Mouse (Mus musculus): ENCODE results near the gene Sept7. TPM values are rescaled to one million over a fixed set of nuclear protein-coding genes. Genes with fewer than 3 reads are reported as not detected.

The Sept7 gene
- polyA plus RNA-seq, 1 experiment from 2014 or later, result 263 TPM

DNA sequence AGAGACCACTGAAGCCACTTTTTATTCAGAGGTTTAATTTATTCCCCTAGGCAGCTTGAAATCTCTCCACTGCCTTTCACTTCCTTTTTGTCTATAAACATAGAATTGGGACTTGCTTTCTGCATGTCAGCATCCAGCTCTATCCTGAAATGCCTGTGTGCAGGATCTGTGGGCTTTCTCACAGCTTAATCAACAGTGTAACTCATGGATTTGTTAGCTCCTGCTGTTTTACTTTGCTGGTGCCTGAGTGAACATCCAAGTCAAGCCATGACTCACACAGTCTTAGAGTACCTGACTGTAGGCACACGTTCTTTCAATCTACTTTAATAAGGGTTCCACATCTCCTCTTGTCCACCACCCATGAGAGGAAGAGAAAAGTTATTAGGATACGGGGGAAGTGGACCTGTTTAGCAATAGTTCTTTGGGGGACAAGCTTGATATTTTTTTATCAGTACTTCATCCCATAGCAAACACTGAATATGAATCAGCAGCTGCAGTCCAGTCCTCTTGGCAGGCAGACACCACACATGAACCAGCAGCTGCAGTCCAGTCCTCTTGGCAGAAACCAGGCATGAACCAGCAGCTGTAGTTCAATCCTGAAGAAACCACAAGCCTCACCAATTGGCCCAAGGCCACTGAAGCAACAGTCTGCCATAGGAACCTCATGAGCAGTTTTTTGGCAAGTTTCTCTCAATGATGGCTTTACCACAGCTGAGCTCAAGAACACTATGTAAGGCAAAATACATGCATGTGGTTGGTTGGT is 85.4 kb downstream of the Sept7 start:
- Histone ChIP-seq H3K4me1 (ENCODE audit: control insufficient read depth, insufficient read depth, low read length) (no peaks in the 10 kb centered on the region), H3K4me2 (ENCODE audit: low read depth, low read length) (no peak overlapping the region), H3K9me3 (ENCODE audit: control insufficient read depth, low read length) (no peaks in the 10 kb centered on the region), H3K27me3 (ENCODE audit: control insufficient read depth, insufficient read depth, low read length) (no peaks in the 10 kb centered on the region), H3K36me3 (ENCODE audit: control insufficient read depth, insufficient read depth, low read length) (no peaks in the 10 kb centered on the region), H3K27ac (ENCODE audit: low read depth, low read length) (no peak overlapping the region), H3K9ac (replicated peaks; ENCODE audit: low read depth, low read length) (no peak overlapping the region), H3K4me3 (ENCODE audit: low read depth, low read length) (no peak overlapping the region)
- no peak for ATAC-seq (ENCODE audit: low read depth)
- 87% methylated on average over 2 of the region's 2 CpGs for WGBS

- ATAC-seq (ENCODE audit: low read depth), result no peak
- Histone ChIP-seq H3K9me3 (ENCODE audit: control insufficient read depth, low read length) (no peaks in the 10 kb centered on the region), H3K36me3 (ENCODE audit: control insufficient read depth, insufficient read depth, low read length) (no peaks in the 10 kb centered on the region), H3K4me2 (ENCODE audit: low read depth, low read length) (no peak overlapping the region), H3K9ac (replicated peaks; ENCODE audit: low read depth, low read length) (no peak overlapping the region), H3K27me3 (ENCODE audit: control insufficient read depth, insufficient read depth, low read length) (no peaks in the 10 kb centered on the region), H3K4me1 (ENCODE audit: control insufficient read depth, insufficient read depth, low read length) (no peaks in the 10 kb centered on the region), H3K4me3 (ENCODE audit: low read depth, low read length) (no peak overlapping the region), H3K27ac (ENCODE audit: low read depth, low read length) (no peak overlapping the region)
- 89% methylated on average over 1 of the region's 1 CpGs for WGBS
Measured at GRCm38 (mm10) chr9:25340412-25340811, 88.2 kb downstream of the Sept7 start.

DNA sequence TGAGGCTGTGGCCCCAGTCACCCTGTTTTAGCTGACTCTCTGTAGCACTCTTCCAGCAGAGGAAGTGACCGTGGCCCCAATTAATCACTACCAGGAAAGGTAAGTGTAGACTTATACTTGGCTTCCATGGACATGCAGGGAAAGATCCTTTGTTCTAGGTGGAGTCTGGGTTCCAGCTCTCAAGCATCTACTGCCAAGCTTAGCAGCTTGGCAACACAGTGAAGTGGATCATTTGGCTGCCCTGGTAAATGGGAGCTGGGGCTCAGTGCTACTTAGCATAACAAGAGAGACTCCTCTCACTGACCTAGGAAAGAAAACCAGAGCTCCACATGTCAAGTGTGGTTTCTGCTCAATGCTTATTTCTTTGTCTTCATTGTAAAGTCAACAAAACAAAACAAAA is 101.5 kb downstream of the Sept7 start:
- Histone ChIP-seq H3K9me3 (ENCODE audit: control insufficient read depth, low read length) (no peaks in the 10 kb centered on the region), H3K4me2 (ENCODE audit: low read depth, low read length) (no peak overlapping the region), H3K27ac (ENCODE audit: low read depth, low read length) (no peak overlapping the region), H3K4me3 (ENCODE audit: low read depth, low read length) (no peak overlapping the region), H3K9ac (replicated peaks; ENCODE audit: low read depth, low read length) (no peak overlapping the region), H3K36me3 (ENCODE audit: control insufficient read depth, insufficient read depth, low read length) (no peaks in the 10 kb centered on the region), H3K4me1 (ENCODE audit: control insufficient read depth, insufficient read depth, low read length) (no peaks in the 10 kb centered on the region), H3K27me3 (ENCODE audit: control insufficient read depth, insufficient read depth, low read length) (no peaks in the 10 kb centered on the region)
- ATAC-seq (ENCODE audit: low read depth), result no peak
- WGBS, result 94% methylated on average over 1 of the region's 1 CpGs

GRCm38 (mm10) chr9:25355806-25356205 is 103.6 kb downstream of the Sept7 start:
- no peak overlapping the region for H3K27ac ChIP-seq (ENCODE audit: low read depth, low read length)
- H3K27me3 ChIP-seq (ENCODE audit: control insufficient read depth, insufficient read depth, low read length), result no peaks in the 10 kb centered on the region
- H3K36me3 ChIP-seq (ENCODE audit: control insufficient read depth, insufficient read depth, low read length), result no peaks in the 10 kb centered on the region
- no peak overlapping the region for H3K9ac ChIP-seq (replicated peaks; ENCODE audit: low read depth, low read length)
- 92% methylated on average over 11 of the region's 11 CpGs for WGBS
- H3K9me3 ChIP-seq (ENCODE audit: control insufficient read depth, low read length), result no peaks in the 10 kb centered on the region
- no peak for ATAC-seq (ENCODE audit: low read depth)
- no peak overlapping the region for H3K4me2 ChIP-seq (ENCODE audit: low read depth, low read length)
- H3K4me1 ChIP-seq (ENCODE audit: control insufficient read depth, insufficient read depth, low read length), result no peaks in the 10 kb centered on the region
- H3K4me3 ChIP-seq (ENCODE audit: low read depth, low read length), result no peak overlapping the region

DNA sequence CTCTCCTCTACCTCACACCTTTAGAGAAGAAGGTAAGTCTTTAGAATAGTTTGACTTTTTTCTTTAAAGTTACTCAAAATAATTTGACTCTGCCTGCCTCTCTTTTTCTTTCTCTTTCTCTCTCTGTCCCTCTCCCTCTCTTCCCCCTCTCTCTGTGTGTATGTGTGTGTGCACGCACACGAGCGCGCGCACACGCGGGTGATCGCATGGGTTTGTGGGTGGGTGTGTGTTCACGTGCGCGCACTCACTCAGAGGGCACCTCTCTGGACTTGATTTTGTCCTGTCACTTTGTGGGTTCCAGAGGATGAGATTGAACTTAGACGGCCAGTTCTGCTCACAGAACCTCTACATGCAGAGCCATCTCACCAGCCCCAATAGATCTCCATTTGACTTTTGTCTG is 105.3 kb downstream of the Sept7 start:
- 96% methylated on average over 12 of the region's 12 CpGs for WGBS
- H3K9me3 ChIP-seq (ENCODE audit: control insufficient read depth, low read length), result no peaks in the 10 kb centered on the region

GRCm38 (mm10) chr9:25358018-25358417 is 105.8 kb downstream of the Sept7 start:
- Histone ChIP-seq H3K9me3 (ENCODE audit: control insufficient read depth, low read length) (no peaks in the 10 kb centered on the region), H3K36me3 (ENCODE audit: control insufficient read depth, insufficient read depth, low read length) (no peaks in the 10 kb centered on the region), H3K27me3 (ENCODE audit: control insufficient read depth, insufficient read depth, low read length) (no peaks in the 10 kb centered on the region), H3K4me2 (ENCODE audit: low read depth, low read length) (no peak overlapping the region), H3K9ac (replicated peaks; ENCODE audit: low read depth, low read length) (no peak overlapping the region), H3K4me3 (ENCODE audit: low read depth, low read length) (no peak overlapping the region), H3K4me1 (ENCODE audit: control insufficient read depth, insufficient read depth, low read length) (no peaks in the 10 kb centered on the region), H3K27ac (ENCODE audit: low read depth, low read length) (no peak overlapping the region)
- 79% methylated on average over 5 of the region's 5 CpGs for WGBS
- no peak for ATAC-seq (ENCODE audit: low read depth)

More for the DNA sequence above, 105.3 kb downstream of the Sept7 start:
- H3K27ac ChIP-seq (ENCODE audit: low read depth, low read length), result no peak overlapping the region
- no peaks in the 10 kb centered on the region for H3K27me3 ChIP-seq (ENCODE audit: control insufficient read depth, insufficient read depth, low read length)
- H3K4me3 ChIP-seq (ENCODE audit: low read depth, low read length), result no peak overlapping the region
- H3K4me1 ChIP-seq (ENCODE audit: control insufficient read depth, insufficient read depth, low read length), result no peaks in the 10 kb centered on the region
- no peak overlapping the region for H3K4me2 ChIP-seq (ENCODE audit: low read depth, low read length)
- ATAC-seq (ENCODE audit: low read depth), result no peak
- H3K36me3 ChIP-seq (ENCODE audit: control insufficient read depth, insufficient read depth, low read length), result no peaks in the 10 kb centered on the region
- H3K9ac ChIP-seq (replicated peaks; ENCODE audit: low read depth, low read length), result no peak overlapping the region

Other genes with a start within 250 kb of the Sept7 start
- not detected in 2 replicates for gene Gm10181, start 163.0 kb upstream of the Sept7 start, polyA plus RNA-seq (2014; fragmentation: Nextera tagmentation; extraction: Ambion mirVana)
- 35.6 and 38.6 TPM in 2 replicates for gene Herpud2, start 100.6 kb upstream of the Sept7 start, polyA plus RNA-seq (2014; fragmentation: Nextera tagmentation; extraction: Ambion mirVana)
- 11.0 and 19.3 TPM in 2 replicates for gene Eepd1, start 229.1 kb downstream of the Sept7 start, polyA plus RNA-seq (2014; fragmentation: Nextera tagmentation; extraction: Ambion mirVana)

Measured in neural tube, embryonic 14.5 days (tissue).